Mouse (Mus musculus) forebrain, embryonic 14.5 days (tissue): ENCODE data around the gene Ghdc. TPM values are rescaled to one million over a fixed set of nuclear protein-coding genes. Genes with fewer than 3 reads are reported as not detected.

ENCODE experiments used
- ATAC-seq: fragments of 200-750 bp; cut with Nextera tagmentation; 2 replicates; pipeline ENCODE4 v1.8.0; 2017; ENCODE audit warnings: mild to moderate bottlenecking, moderate library complexity
- DNase-seq: peaks from one replicate; pipeline ENCODE4 v3.0.0-alpha.2; 2015; ENCODE audit warnings: low spot score
- H3K27ac ChIP-seq: fragments of 300-500 bp; sonication (generic); 2 replicates; pipeline ENCODE4 v1.5.1; 2014; ENCODE audit warnings: low read depth, mild to moderate bottlenecking, control low read depth, low read length, moderate library complexity
- H3K27me3 ChIP-seq: fragments of 300-500 bp; sonication (generic); replicated peaks from 2 replicates; pipeline ENCODE4 v1.6.1; 2014; ENCODE audit warnings: low read length, control low read depth, mixed read lengths; ENCODE audit not compliant: control insufficient read depth, insufficient read depth
- H3K36me3 ChIP-seq: fragments of 300-500 bp; sonication (generic); 2 replicates; pipeline ENCODE4 v1.6.1; 2014; ENCODE audit warnings: low read length, control low read depth; ENCODE audit not compliant: control insufficient read depth, insufficient read depth
- H3K4me1 ChIP-seq: fragments of 300-500 bp; sonication (generic); 2 replicates; pipeline ENCODE4 v1.6.1; 2014; ENCODE audit warnings: antibody characterized with exemption, low read length, control low read depth; ENCODE audit not compliant: control insufficient read depth, insufficient read depth
- H3K4me2 ChIP-seq: fragments of 300-500 bp; sonication (generic); 2 replicates; pipeline ENCODE4 v1.6.1; 2014; ENCODE audit warnings: mild to moderate bottlenecking, control low read depth, low read length
- H3K4me3 ChIP-seq: fragments of 300-500 bp; sonication (generic); 2 replicates; pipeline ENCODE4 v1.5.1; 2014; ENCODE audit warnings: low read depth, low read length, control low read depth
- H3K9ac ChIP-seq: fragments of 300-500 bp; sonication (generic); 2 replicates; pipeline ENCODE4 v1.6.1; 2014; ENCODE audit warnings: mild to moderate bottlenecking, low read length, control low read depth, moderate library complexity
- H3K9me3 ChIP-seq: fragments of 300-500 bp; sonication (generic); replicated peaks from 2 replicates; pipeline ENCODE4 v1.6.1; 2016; ENCODE audit warnings: low read length, control low read depth, mixed read lengths; ENCODE audit not compliant: control insufficient read depth
- WGBS: fragments of 180-500 bp; shearing (Covaris S2); extraction: QIAGEN DNeasy Blood & Tissue Kit; methylation state at CpG from one replicate; pipeline ENCODE4 v1.1.7; 2014; 5-methylcytosine and 5-hydroxymethylcytosine counted together
- polyA plus RNA-seq: library from polyadenylated mRNA; unstranded; fragments of >200 nt; fragmentation: Nextera tagmentation; extraction: Ambion mirVana; gene quantifications from 2 replicates; pipeline ENCODE4 v1.2.1, GENCODE M21; 2014

The Ghdc gene
- polyA plus RNA-seq, 1 experiment from 2014 or later = 0.94 TPM

GRCm38 (mm10) chr11:100811132-100811531 is 40.4 kb upstream of the Ghdc start:
- ATAC-seq = no peak
- H3K4me3 ChIP-seq = no peak overlapping the region
- WGBS = 87% methylated on average over 2 of the region's 2 CpGs

DNA sequence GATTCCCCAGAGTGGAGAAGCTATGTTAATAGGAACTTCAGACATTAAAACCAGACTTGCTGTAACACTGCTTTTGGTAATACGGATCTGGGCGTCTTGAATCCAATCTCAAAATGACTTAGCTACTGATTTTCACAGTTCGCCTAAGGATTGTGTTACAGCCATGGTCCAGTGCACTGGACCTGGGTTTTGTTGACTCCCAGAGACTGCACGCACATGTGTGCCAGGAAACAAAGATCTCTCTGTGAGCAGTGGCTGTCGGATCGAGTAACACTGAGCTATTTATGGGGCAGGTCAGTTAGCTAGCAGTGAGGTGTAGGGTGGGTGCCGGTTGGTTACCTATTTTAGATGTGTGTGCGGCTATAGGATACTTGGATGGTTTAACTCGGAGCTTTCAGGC is 39.8 kb upstream of the Ghdc start:
- Histone ChIP-seq H3K36me3 (no peaks in the 10 kb centered on the region), H3K27ac (no peak overlapping the region), H3K4me1 (no peaks in the 10 kb centered on the region), H3K4me3 (no peak overlapping the region), H3K27me3 (no peaks in the 10 kb centered on the region), H3K9ac (no peak overlapping the region), H3K4me2 (no peak overlapping the region), H3K9me3 (no peaks in the 10 kb centered on the region)
- WGBS = 88% methylated on average over 9 of the region's 9 CpGs
- ATAC-seq = no peak
- DNase-seq = no peak

More at GRCm38 (mm10) chr11:100811132-100811531, 40.4 kb upstream of the Ghdc start:
- H3K9ac ChIP-seq = no peak overlapping the region
- no peaks in the 10 kb centered on the region for H3K36me3 ChIP-seq
- H3K4me2 ChIP-seq = no peak overlapping the region
- H3K27ac ChIP-seq = no peak overlapping the region
- H3K4me1 ChIP-seq = no peaks in the 10 kb centered on the region
- DNase-seq = no peak
- no peaks in the 10 kb centered on the region for H3K27me3 ChIP-seq
- H3K9me3 ChIP-seq = no peaks in the 10 kb centered on the region

- H3K4me1 ChIP-seq = no peaks in the 10 kb centered on the region
- H3K27ac ChIP-seq = no peak overlapping the region
- no peak overlapping the region for H3K4me3 ChIP-seq
- no peaks in the 10 kb centered on the region for H3K27me3 ChIP-seq
- H3K36me3 ChIP-seq = peaks cover 12% of the 10 kb centered on the region; the same call in 1 of the 2 replicates
- 26% methylated on average over 20 of the region's 20 CpGs for WGBS
- DNase-seq (peak; percentile 55), ATAC-seq (no peak)
- H3K9me3 ChIP-seq = no peaks in the 10 kb centered on the region
- H3K4me2 ChIP-seq = no peak overlapping the region; the same call in 1 of the 2 replicates
- H3K9ac ChIP-seq = no peak overlapping the region
Observed at GRCm38 (mm10) chr11:100806380-100807305, 35.9 kb upstream of the Ghdc start.

DNA sequence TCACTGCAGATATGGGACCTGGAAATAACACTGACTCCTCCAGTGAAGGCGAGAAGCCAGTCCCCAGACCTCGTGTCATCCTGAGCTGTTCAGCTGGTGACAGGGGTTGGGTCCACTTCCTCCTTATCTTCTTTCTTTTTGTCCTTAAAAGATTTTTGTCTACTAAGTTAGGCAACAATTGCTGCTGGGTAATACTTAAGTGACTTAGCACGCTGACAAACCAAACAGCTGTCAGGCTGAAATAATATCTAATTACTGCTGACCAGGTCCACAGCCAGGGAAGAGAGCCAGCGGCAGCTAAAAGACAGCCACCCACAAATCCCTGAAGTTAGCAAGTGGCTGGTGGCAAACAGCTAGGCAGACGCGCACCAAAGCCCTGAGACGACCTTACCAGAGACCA is 34.8 kb upstream of the Ghdc start:
- Histone ChIP-seq H3K9ac (no peak overlapping the region), H3K4me3 (no peak overlapping the region), H3K27ac (no peak overlapping the region), H3K4me1 (no peaks in the 10 kb centered on the region), H3K9me3 (no peaks in the 10 kb centered on the region), H3K27me3 (no peaks in the 10 kb centered on the region), H3K36me3 (peaks cover 20% of the 10 kb centered on the region), H3K4me2 (no peak overlapping the region)
- WGBS = 78% methylated on average over 7 of the region's 7 CpGs
- no peak for ATAC-seq
- DNase-seq = no peak

GRCm38 (mm10) chr11:100804409-100804808 is 33.7 kb upstream of the Ghdc start:
- Histone ChIP-seq H3K9ac (no peak overlapping the region), H3K27me3 (no peaks in the 10 kb centered on the region), H3K4me3 (no peak overlapping the region), H3K4me2 (no peak overlapping the region), H3K27ac (no peak overlapping the region), H3K36me3 (peaks cover 20% of the 10 kb centered on the region), H3K4me1 (no peaks in the 10 kb centered on the region), H3K9me3 (no peaks in the 10 kb centered on the region)
- ATAC-seq (no peak), DNase-seq (no peak)
- 95% methylated on average over 10 of the region's 10 CpGs for WGBS

DNA sequence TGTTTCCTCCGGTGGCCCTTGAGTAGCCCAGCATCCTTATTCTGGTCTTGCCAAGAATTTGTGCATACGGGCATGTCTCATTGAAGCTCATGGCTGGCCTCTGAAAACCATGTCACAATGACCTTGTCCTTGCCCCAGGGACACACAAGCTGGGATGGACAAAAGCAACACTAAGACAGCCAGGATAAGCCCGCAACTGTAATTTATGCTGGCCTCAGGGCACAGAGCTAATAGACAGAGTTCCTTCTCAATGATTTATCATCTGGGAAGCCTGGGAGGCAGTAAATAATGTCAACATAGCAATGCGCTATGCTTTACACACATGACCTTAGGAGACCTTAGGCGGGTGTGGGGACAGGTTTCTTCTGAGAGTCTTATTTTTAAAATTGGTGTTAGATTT is 28.7 kb upstream of the Ghdc start:
- WGBS = 77% methylated on average over 5 of the region's 5 CpGs
- Histone ChIP-seq H3K36me3 (peaks cover 23% of the 10 kb centered on the region), H3K4me3 (no peak overlapping the region), H3K9ac (no peak overlapping the region), H3K27me3 (no peaks in the 10 kb centered on the region), H3K27ac (no peak overlapping the region), H3K4me1 (no peaks in the 10 kb centered on the region), H3K4me2 (no peak overlapping the region), H3K9me3 (no peaks in the 10 kb centered on the region)
- DNase-seq (no peak), ATAC-seq (no peak)

DNA sequence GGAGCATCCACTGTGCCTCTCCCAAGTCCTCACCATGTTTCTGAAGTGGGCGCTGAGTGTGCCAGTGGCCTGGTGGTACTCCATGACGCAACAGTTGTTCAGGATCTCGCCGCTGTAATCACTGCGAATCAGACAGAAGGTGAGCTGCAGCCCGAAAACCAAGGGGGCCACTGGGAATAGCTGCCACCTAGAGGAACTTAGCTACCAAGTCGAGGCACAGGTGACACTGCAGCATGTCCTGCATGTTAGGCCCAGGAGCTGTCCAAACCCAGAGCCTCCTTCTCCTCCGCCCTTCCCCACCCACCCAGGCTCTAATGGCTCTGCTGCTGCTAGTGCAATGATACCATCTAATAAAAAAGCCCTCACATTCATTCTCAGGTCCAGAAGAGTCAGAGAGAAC is 25.8 kb upstream of the Ghdc start:
- no peak for ATAC-seq
- H3K36me3 ChIP-seq = peaks cover 15% of the 10 kb centered on the region; the same call in 1 of the 2 replicates
- no peak overlapping the region for H3K27ac ChIP-seq
- no peaks in the 10 kb centered on the region for H3K9me3 ChIP-seq
- no peaks in the 10 kb centered on the region for H3K4me1 ChIP-seq
- WGBS = 55% methylated on average over 8 of the region's 8 CpGs
- no peaks in the 10 kb centered on the region for H3K27me3 ChIP-seq
- H3K4me2 ChIP-seq = no peak overlapping the region
- DNase-seq = no peak
- H3K9ac ChIP-seq = no peak overlapping the region
- H3K4me3 ChIP-seq = no peak overlapping the region

DNA sequence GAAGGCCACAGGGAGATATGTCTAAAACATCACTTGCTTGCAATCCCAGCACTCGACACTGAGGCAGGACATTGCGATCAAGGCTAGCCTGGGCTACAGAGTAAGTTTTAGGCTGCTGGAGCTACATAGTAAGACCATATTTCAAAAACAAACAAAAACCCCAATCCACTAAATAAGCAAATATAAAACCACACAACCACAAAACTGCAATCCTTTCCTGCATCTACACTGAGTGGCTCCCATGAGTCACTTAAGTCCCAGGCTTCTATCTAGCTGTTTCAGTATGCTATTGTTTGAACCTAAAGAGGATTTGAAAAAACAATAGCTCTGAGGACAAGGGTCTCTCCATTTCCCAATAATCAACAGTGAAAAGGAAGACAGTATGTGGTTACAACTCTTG is 24.6 kb upstream of the Ghdc start:
- DNase-seq = no peak
- H3K36me3 ChIP-seq = 0 out of 2 replicates have a peak, but pooled peaks cover 8% of the 10 kb centered on the region
- H3K4me1 ChIP-seq = no peaks in the 10 kb centered on the region
- no peaks in the 10 kb centered on the region for H3K27me3 ChIP-seq
- H3K27ac ChIP-seq = no peak overlapping the region
- 96% methylated on average over 2 of the region's 2 CpGs for WGBS
- H3K4me2 ChIP-seq = no peak overlapping the region
- H3K9ac ChIP-seq = no peak overlapping the region
- H3K9me3 ChIP-seq = no peaks in the 10 kb centered on the region
- ATAC-seq = no peak
- H3K4me3 ChIP-seq = no peak overlapping the region

- H3K9ac ChIP-seq = no peak overlapping the region
- WGBS = 90% methylated on average over 2 of the region's 2 CpGs
- H3K27ac ChIP-seq = no peak overlapping the region
- H3K4me1 ChIP-seq = no peaks in the 10 kb centered on the region
- H3K4me2 ChIP-seq = no peak overlapping the region
- no peaks in the 10 kb centered on the region for H3K9me3 ChIP-seq
- 0 out of 2 replicates have a peak, but pooled peaks cover 8% of the 10 kb centered on the region for H3K36me3 ChIP-seq
- ATAC-seq = no peak
- no peak overlapping the region for H3K4me3 ChIP-seq
- no peaks in the 10 kb centered on the region for H3K27me3 ChIP-seq
- DNase-seq = no peak
Observed at GRCm38 (mm10) chr11:100791457-100792049, 20.8 kb upstream of the Ghdc start.
